Mouse (Mus musculus) spleen, adult 2 months (tissue): ENCODE results near the gene Oprm1.

ENCODE experiments used
- CTCF ChIP-seq: fragments of 200-500 bp; IDR thresholded peaks from 2 replicates; pipeline ENCODE4 v1.5.1; 2011; ENCODE audit warnings: mild to moderate bottlenecking, inconsistent platforms; ENCODE audit not compliant: insufficient read depth, insufficient read length, insufficient replicate concordance; ENCODE audit errors: extremely low read depth
- POLR2A ChIP-seq: fragments of 200-500 bp; IDR thresholded peaks from 2 replicates; pipeline ENCODE4 v1.6.1; 2011; ENCODE audit warnings: low read depth, low read length, inconsistent platforms

DNA sequence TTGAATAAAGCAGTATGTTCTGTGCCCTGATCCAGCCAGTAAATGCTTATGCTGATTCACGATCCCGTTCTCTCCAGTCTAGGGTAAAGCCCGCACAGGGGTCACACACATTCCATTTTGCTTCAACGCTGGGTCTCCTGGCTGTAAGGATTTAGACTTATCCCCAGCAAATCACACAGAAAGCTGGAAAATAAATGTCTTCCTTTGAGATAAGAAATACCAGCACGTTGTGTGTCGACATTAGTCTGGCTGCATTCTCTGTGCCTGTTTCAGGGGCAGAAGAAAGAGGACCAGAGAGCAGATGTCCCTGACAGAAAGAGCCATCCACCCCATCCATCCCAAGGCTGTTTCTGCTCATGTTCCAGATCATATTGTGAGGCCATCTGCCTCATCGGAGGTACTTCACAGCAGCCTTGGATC, 319.1 kb downstream of the Oprm1 start:
- TF ChIP-seq POLR2A = no peak
- no peak for TF ChIP-seq CTCF
